ENCODE assay signal across 8 mouse cellular contexts in the genomic region with DNA sequence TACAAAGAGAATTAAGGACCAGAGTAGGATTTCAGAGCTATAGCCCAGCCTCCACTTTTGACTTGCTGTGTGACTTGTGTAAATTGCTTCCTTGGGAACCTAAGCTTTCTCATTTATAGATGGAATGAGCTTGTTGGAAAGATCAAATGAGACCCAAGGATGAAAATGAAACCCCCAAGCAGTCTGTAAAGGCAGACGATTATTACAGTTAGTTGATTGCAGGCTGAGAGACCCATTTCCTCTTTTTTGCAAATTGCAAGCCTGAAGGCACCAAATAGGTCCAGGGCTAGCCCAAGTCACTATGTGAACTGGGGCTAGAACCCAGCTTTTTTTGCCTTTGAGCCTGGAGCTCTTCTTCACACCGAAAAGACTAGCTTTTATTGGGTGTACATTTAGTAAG. TPM values are rescaled to one million over a fixed set of nuclear protein-coding genes. Genes with fewer than 3 reads are reported as not detected.
DNase-seq lines count a peak whose midpoint lies in the region; ATAC-seq and TF ChIP-seq lines count a peak whose summit lies in the region.

No protein-coding gene starts in this region.

- ATAC-seq in lung, embryonic 15.5 days (ENCODE audit: borderline replicate concordance, extremely low read depth, low FRiP score, low TSS enrichment): no peak
- no peak for ATAC-seq in forebrain, embryonic 11.5 days (replicated peaks; ENCODE audit: low FRiP score)
- ATAC-seq in limb, embryonic 14.5 days (ENCODE audit: low FRiP score, low read depth): no peak
- no peak for ATAC-seq in neural tube, embryonic 15.5 days (ENCODE audit: low FRiP score)

- H3K9me3 ChIP-seq in lung, embryonic 15.5 days: no peaks in the 10 kb centered on the region
- H3K9me3 ChIP-seq in forebrain, embryonic 11.5 days (ENCODE audit: control insufficient read depth, low read length): no peaks in the 10 kb centered on the region
- no peaks in the 10 kb centered on the region for H3K9me3 ChIP-seq in limb, embryonic 14.5 days (ENCODE audit: control insufficient read depth, low read length)
- no peaks in the 10 kb centered on the region for H3K9me3 ChIP-seq in neural tube, embryonic 15.5 days (replicated peaks)

- H3K9ac ChIP-seq in lung, embryonic 15.5 days: no peak overlapping the region
- H3K9ac ChIP-seq in forebrain, embryonic 11.5 days (ENCODE audit: low read length): peak overlapping the region; percentile 18; the same call in 1 of the 2 replicates
- H3K9ac ChIP-seq in limb, embryonic 14.5 days (ENCODE audit: low read depth, low read length, severe bottlenecking): peak overlapping the region; percentile 64; the same call in 1 of the 2 replicates
- H3K9ac ChIP-seq in neural tube, embryonic 15.5 days (replicated peaks): peak overlapping the region; percentile 28; the same call in 1 of the 2 replicates

- 0 out of 2 replicates have a peak overlapping the region, but pooled peaks have one; percentile 99 for H3K27ac ChIP-seq in lung, embryonic 15.5 days
- H3K27ac ChIP-seq in forebrain, embryonic 11.5 days (ENCODE audit: low read depth, low read length): no peak overlapping the region
- no peak overlapping the region for H3K27ac ChIP-seq in limb, embryonic 14.5 days (replicated peaks; ENCODE audit: low read depth, low read length)
- H3K27ac ChIP-seq in neural tube, embryonic 15.5 days (replicated peaks): peak overlapping the region; percentile 96

- H3K36me3 ChIP-seq in lung, embryonic 15.5 days: no peaks in the 10 kb centered on the region
- no peaks in the 10 kb centered on the region for H3K36me3 ChIP-seq in forebrain, embryonic 11.5 days (ENCODE audit: control insufficient read depth, insufficient read depth, low read length)
- H3K36me3 ChIP-seq in limb, embryonic 14.5 days (ENCODE audit: control insufficient read depth, insufficient read depth, low read length): no peaks in the 10 kb centered on the region
- H3K36me3 ChIP-seq in neural tube, embryonic 15.5 days: no peaks in the 10 kb centered on the region

- peaks cover 8% of the 10 kb centered on the region; the same call in 1 of the 2 replicates for H3K4me1 ChIP-seq in lung, embryonic 15.5 days
- H3K4me1 ChIP-seq in forebrain, embryonic 11.5 days (replicated peaks; ENCODE audit: control insufficient read depth, insufficient read depth, low read length): 0 out of 2 replicates have a peak, but pooled peaks cover 3% of the 10 kb centered on the region
- peaks cover 4% of the 10 kb centered on the region; the same call in 1 of the 2 replicates for H3K4me1 ChIP-seq in limb, embryonic 14.5 days (ENCODE audit: control insufficient read depth, insufficient read depth, low read length)
- peaks cover 7% of the 10 kb centered on the region for H3K4me1 ChIP-seq in neural tube, embryonic 15.5 days

- TF ChIP-seq POLR2A in limb, embryonic 14.5 days (IDR thresholded peaks at IDR 0.05; ENCODE audit: borderline replicate concordance, extremely low read depth, insufficient read depth, insufficient read length): no peak

- peak overlapping the region; percentile 59 for H3K4me3 ChIP-seq in lung, embryonic 15.5 days
- H3K4me3 ChIP-seq in forebrain, embryonic 11.5 days (ENCODE audit: low read depth, low read length): 0 out of 2 replicates have a peak overlapping the region, but pooled peaks have one; percentile 54
- H3K4me3 ChIP-seq in limb, embryonic 14.5 days (replicated peaks; ENCODE audit: low read length): peak overlapping the region; percentile 52
- peak overlapping the region; percentile 81 for H3K4me3 ChIP-seq in neural tube, embryonic 15.5 days (replicated peaks)

- no peak for DNase-seq in lung, postnatal 25 days (ENCODE audit: low spot score)
- DNase-seq in forebrain, embryonic 11.5 days (ENCODE audit: low spot score): no peak
- DNase-seq in limb, embryonic 14.5 days (ENCODE audit: low spot score): no peak
- DNase-seq in cerebellum, adult 9-10 months: no peak
- DNase-seq in left cerebral cortex, adult 8-10 months (ENCODE audit: low spot score in 2 of 2): no peak
- DNase-seq in layer of hippocampus, adult 8-10 months (ENCODE audit: low spot score in 2 of 2): no peak

- H3K27me3 ChIP-seq in lung, embryonic 15.5 days: no peaks in the 10 kb centered on the region
- no peaks in the 10 kb centered on the region for H3K27me3 ChIP-seq in forebrain, embryonic 11.5 days (ENCODE audit: control insufficient read depth, insufficient read depth, low read length)
- H3K27me3 ChIP-seq in limb, embryonic 14.5 days (ENCODE audit: control insufficient read depth, insufficient read depth, low read length): no peaks in the 10 kb centered on the region
- no peaks in the 10 kb centered on the region for H3K27me3 ChIP-seq in neural tube, embryonic 15.5 days (replicated peaks)

- WGBS in lung, embryonic 15.5 days: 38% methylated on average over 2 of the region's 2 CpGs
- 44% methylated on average over 2 of the region's 2 CpGs for WGBS in forebrain, embryonic 11.5 days
- WGBS in limb, embryonic 14.5 days: 25% methylated on average over 2 of the region's 2 CpGs
- 23% methylated on average over 2 of the region's 2 CpGs for WGBS in neural tube, embryonic 15.5 days

- H3K4me2 ChIP-seq in lung, embryonic 15.5 days: peak overlapping the region; percentile 46
- peak overlapping the region; percentile 52 for H3K4me2 ChIP-seq in forebrain, embryonic 11.5 days (ENCODE audit: low read depth, low read length, severe bottlenecking)
- peak overlapping the region; percentile 54 for H3K4me2 ChIP-seq in limb, embryonic 14.5 days (replicated peaks; ENCODE audit: low read depth, low read length, severe bottlenecking)
- peak overlapping the region; percentile 60 for H3K4me2 ChIP-seq in neural tube, embryonic 15.5 days

RNA-seq across cellular contexts. Expression of a gene that starts 5.8 kb away (rescaled TPM):
- 41.2 and 45.9 TPM in 2 replicates for polyA plus RNA-seq in lung, embryonic 15.5 days (2015; fragmentation: Nextera tagmentation; extraction: Ambion mirVana)
- 6.3 and 8.6 TPM in 2 replicates for polyA plus RNA-seq in forebrain, embryonic 11.5 days (2014; fragmentation: Nextera tagmentation; extraction: Ambion mirVana)
- polyA plus RNA-seq in limb, embryonic 14.5 days (2012; rRNA removed): 26.3 and 28.1 TPM in 2 replicates
- 30.7 and 32.1 TPM in 2 replicates for polyA plus RNA-seq in limb, embryonic 14.5 days (2014; fragmentation: Nextera tagmentation; extraction: Ambion mirVana)
- 12.8 and 25.3 TPM in 2 replicates for polyA plus RNA-seq in neural tube, embryonic 15.5 days (2015; fragmentation: Nextera tagmentation; extraction: Ambion mirVana)
- 10 to 100 TPM; 90.3 to 98.6 (median 92.0) TPM for total RNA-seq in left cerebral cortex, adult 8-10 months (2022)
- total RNA-seq in layer of hippocampus, adult 8-10 months (2022): 10 to 100 TPM; 25.3 to 28.8 (median 27.2) TPM

RNA-seq across cellular contexts. Expression of a gene that starts 9.0 kb away (rescaled TPM):
- polyA plus RNA-seq in lung, embryonic 15.5 days (2015; fragmentation: Nextera tagmentation; extraction: Ambion mirVana): 16.2 and 18.3 TPM in 2 replicates
- polyA plus RNA-seq in forebrain, embryonic 11.5 days (2014; fragmentation: Nextera tagmentation; extraction: Ambion mirVana): 15.9 and 16.4 TPM in 2 replicates
- polyA plus RNA-seq in limb, embryonic 14.5 days (2012; rRNA removed): 31.1 and 35.2 TPM in 2 replicates
- polyA plus RNA-seq in limb, embryonic 14.5 days (2014; fragmentation: Nextera tagmentation; extraction: Ambion mirVana): 14.5 and 17.0 TPM in 2 replicates
- 28.3 and 33.1 TPM in 2 replicates for polyA plus RNA-seq in neural tube, embryonic 15.5 days (2015; fragmentation: Nextera tagmentation; extraction: Ambion mirVana)
- total RNA-seq in left cerebral cortex, adult 8-10 months (2022): 10 to 100 TPM; 46.0 to 66.1 (median 57.3) TPM
- 10 to 100 TPM; 45.2 to 54.5 (median 48.5) TPM for total RNA-seq in layer of hippocampus, adult 8-10 months (2022)

RNA-seq across cellular contexts. Expression of a gene that starts 36.8 kb away (rescaled TPM):
- 105 and 109 TPM in 2 replicates for polyA plus RNA-seq in lung, embryonic 15.5 days (2015; fragmentation: Nextera tagmentation; extraction: Ambion mirVana)
- polyA plus RNA-seq in forebrain, embryonic 11.5 days (2014; fragmentation: Nextera tagmentation; extraction: Ambion mirVana): 10.5 and 14.5 TPM in 2 replicates
- polyA plus RNA-seq in limb, embryonic 14.5 days (2012; rRNA removed): 92.6 and 99.2 TPM in 2 replicates
- 77.1 and 87.3 TPM in 2 replicates for polyA plus RNA-seq in limb, embryonic 14.5 days (2014; fragmentation: Nextera tagmentation; extraction: Ambion mirVana)
- 9.7 and 19.9 TPM in 2 replicates for polyA plus RNA-seq in neural tube, embryonic 15.5 days (2015; fragmentation: Nextera tagmentation; extraction: Ambion mirVana)
- total RNA-seq in left cerebral cortex, adult 8-10 months (2022): 10 to 100 TPM; 19.6 to 32.5 (median 25.3) TPM
- 10 to 100 TPM; 18.0 to 32.8 (median 26.4) TPM for total RNA-seq in layer of hippocampus, adult 8-10 months (2022)

Comparison
In these comparisons a context has a peak if more than half of its experiments do, and no peak if none do; other contexts are left out.
1. H3K27ac ChIP-seq: peak in lung, embryonic 15.5 days (single experiment) and neural tube, embryonic 15.5 days (single experiment); none in forebrain, embryonic 11.5 days (single experiment) and limb, embryonic 14.5 days (single experiment).
2. Peak in every context shown above with its lines, with median percentiles within 50 percentile points of each other: H3K4me2 ChIP-seq and H3K4me3 ChIP-seq.